Mouse (Mus musculus) hindbrain, embryonic 11.5 days (tissue): ENCODE data around the gene Ndufs1. TPM values are rescaled to one million over a fixed set of nuclear protein-coding genes. Genes with fewer than 3 reads are reported as not detected.
"Not testable (repeated sequence)": the region's sequence is repeated elsewhere in the genome, so short reads cannot be mapped to it uniquely, and the experiment has no call there.

Experiments used
- ATAC-seq: fragments of 200-750 bp; cut with Nextera tagmentation; 2 replicates; pipeline ENCODE4 v1.8.0; 2017; ENCODE audit warnings: mild to moderate bottlenecking, moderate TSS enrichment, moderate library complexity; ENCODE audit not compliant: low FRiP score
- DNase-seq: peaks from one replicate; pipeline ENCODE4 v3.0.0-alpha.2; 2015; ENCODE audit warnings: low spot score
- H3K27ac ChIP-seq: fragments of 300-500 bp; sonication (generic); 2 replicates; pipeline ENCODE4 v1.5.1; 2014; ENCODE audit warnings: mild to moderate bottlenecking, low read depth, low read length
- H3K27me3 ChIP-seq: fragments of 300-500 bp; sonication (generic); 2 replicates; pipeline ENCODE4 v1.6.1; 2014; ENCODE audit warnings: mild to moderate bottlenecking, low read length, moderate library complexity, mixed read lengths; ENCODE audit not compliant: control insufficient read depth, insufficient read depth
- H3K36me3 ChIP-seq: fragments of 300-500 bp; sonication (generic); 2 replicates; pipeline ENCODE4 v1.6.1; 2014; ENCODE audit warnings: mild to moderate bottlenecking, low read length, moderate library complexity, mixed read lengths; ENCODE audit not compliant: control insufficient read depth, insufficient read depth
- H3K4me1 ChIP-seq: fragments of 300-500 bp; sonication (generic); replicated peaks from 2 replicates; pipeline ENCODE4 v1.6.1; 2014; ENCODE audit warnings: low read length, mixed read lengths; ENCODE audit not compliant: control insufficient read depth, insufficient read depth
- H3K4me2 ChIP-seq: fragments of 300-500 bp; sonication (generic); replicated peaks from 2 replicates; pipeline ENCODE4 v1.6.1; 2014; ENCODE audit warnings: mild to moderate bottlenecking, low read depth, low read length
- H3K4me3 ChIP-seq: fragments of 300-500 bp; sonication (generic); 2 replicates; pipeline ENCODE4 v1.5.1; 2014; ENCODE audit warnings: low read depth, low read length
- H3K9ac ChIP-seq: fragments of 300-500 bp; sonication (generic); 2 replicates; pipeline ENCODE4 v1.6.1; 2014; ENCODE audit warnings: low read depth, low read length
- H3K9me3 ChIP-seq: fragments of 300-500 bp; sonication (generic); 2 replicates; pipeline ENCODE4 v1.6.1; 2016; ENCODE audit warnings: low read length; ENCODE audit not compliant: control insufficient read depth
- WGBS: fragments of 180-500 bp; shearing (Covaris S2); extraction: QIAGEN DNeasy Blood & Tissue Kit; methylation state at CpG from one replicate; pipeline ENCODE4 v1.1.7; 2014; 5-methylcytosine and 5-hydroxymethylcytosine counted together
- polyA plus RNA-seq: library from polyadenylated mRNA; unstranded; fragments of >200 nt; fragmentation: Nextera tagmentation; extraction: Ambion mirVana; gene quantifications from 2 replicates; pipeline ENCODE4 v1.2.1, GENCODE M21; 2014

Ndufs1 gene
- polyA plus RNA-seq, 1 experiment from 2014 or later, result 135 TPM

DNA sequence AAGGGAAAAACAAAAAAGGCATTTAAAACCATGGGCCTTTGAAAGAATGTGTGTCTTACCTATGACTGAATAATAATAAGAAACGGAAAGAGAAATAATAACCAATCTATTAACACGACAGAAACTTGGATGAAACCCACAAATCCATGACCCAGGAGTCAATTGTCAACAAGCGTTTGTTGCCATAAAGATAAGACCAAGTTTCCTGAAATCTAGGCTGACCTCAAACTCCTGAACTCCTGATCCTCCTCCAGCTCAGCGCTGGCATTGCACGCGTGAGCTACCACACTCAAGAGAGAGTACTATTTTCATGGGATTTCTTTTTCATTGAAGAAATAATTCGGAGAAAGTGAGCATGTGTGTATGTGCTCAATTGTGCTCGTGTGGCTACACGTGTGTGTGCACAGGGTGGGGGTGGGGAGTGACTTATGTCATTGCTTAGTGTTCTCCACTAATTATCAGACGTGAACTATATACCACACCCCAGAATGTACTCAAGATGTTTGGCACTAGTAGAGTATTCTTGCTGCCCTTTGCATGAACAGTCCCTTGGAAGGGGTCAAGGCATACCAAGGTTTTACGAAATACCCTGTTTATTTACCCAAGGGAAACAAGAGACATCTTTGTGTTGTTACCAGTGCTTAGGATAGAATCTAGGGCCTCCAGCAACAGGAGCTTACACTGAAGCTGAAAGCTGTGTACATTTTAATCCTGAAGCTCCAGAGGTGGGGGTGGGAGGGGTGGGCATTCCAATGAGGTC lies 15.9 kb upstream of the Ndufs1 start:
- no peak overlapping the region for H3K4me3 ChIP-seq
- no peak overlapping the region for H3K27ac ChIP-seq
- WGBS, result 86% methylated on average over 11 of the region's 11 CpGs
- no peaks in the 10 kb centered on the region for H3K27me3 ChIP-seq
- H3K4me1 ChIP-seq, result no peaks in the 10 kb centered on the region
- no peak for ATAC-seq
- DNase-seq, result no peak
- H3K9me3 ChIP-seq, result no peaks in the 10 kb centered on the region
- H3K36me3 ChIP-seq, result no peaks in the 10 kb centered on the region
- H3K4me2 ChIP-seq, result no peak overlapping the region
- no peak overlapping the region for H3K9ac ChIP-seq

DNA sequence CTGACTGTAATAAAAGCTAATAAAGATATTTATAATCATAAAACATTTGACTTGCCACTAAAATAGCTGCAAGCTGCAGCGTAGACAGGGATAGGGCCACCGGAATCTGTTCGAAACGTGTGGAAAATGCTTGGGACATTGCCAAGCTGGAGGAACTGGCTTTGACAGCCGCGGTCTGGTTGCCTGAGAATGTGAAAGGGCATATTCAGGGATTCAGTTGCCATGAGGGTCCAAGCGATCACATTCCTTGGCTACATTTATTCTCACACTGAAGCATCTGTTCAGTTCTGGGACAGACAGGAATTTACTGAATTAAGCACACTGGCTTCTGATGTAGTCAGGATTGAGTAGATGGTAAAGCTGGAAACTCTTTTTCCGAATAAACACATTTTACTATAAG lies 14.2 kb upstream of the Ndufs1 start:
- no peak overlapping the region for H3K9ac ChIP-seq
- no peak overlapping the region for H3K27ac ChIP-seq
- H3K36me3 ChIP-seq, result no peaks in the 10 kb centered on the region
- H3K4me2 ChIP-seq, result no peak overlapping the region
- DNase-seq (no peak), ATAC-seq (no peak)
- no peaks in the 10 kb centered on the region for H3K9me3 ChIP-seq
- no peak overlapping the region for H3K4me3 ChIP-seq
- no peaks in the 10 kb centered on the region for H3K4me1 ChIP-seq
- H3K27me3 ChIP-seq, result no peaks in the 10 kb centered on the region
- 85% methylated on average over 8 of the region's 8 CpGs for WGBS

DNA sequence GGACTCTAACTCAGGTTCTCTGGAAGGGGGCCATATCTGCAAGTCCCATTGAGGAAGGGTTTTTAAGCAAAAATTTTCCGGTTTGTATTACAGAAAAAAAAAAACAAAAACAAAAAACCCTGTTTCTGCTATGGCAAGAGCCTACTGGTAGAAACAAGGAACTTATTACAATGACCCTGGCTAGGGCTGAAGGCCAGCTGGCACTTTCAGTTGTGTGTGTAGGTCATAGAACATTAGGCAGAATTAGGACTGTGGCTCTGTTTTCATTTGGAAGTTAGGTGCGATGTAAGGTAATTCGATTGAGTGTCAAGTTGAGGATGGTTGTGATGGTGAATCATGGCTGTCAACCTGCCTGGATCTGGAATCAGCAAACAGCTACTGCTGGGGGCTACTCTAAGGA lies 11.9 kb upstream of the Ndufs1 start:
- WGBS, result 84% methylated on average over 3 of the region's 3 CpGs
- H3K27me3 ChIP-seq, result no peaks in the 10 kb centered on the region
- no peak for ATAC-seq

DNA sequence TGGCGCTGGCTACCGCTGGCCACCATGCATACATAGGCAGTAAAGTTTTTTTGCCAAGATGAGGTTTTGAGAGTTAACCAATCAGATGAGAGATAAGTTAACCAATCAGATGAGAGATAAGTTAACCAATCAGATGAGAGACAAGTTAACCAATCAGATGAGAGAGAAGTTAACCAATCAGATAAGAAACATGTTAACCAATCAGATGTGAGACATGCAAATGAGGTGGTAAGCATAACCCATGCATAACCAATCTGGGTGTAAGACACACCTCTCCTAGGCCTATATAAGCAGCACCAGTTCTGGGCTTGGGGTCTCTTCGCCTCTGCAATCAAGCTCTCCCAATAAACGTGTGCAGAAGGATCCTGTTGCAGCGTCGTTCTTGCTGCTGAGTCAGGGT lies 8.8 kb upstream of the Ndufs1 start:
- not testable (repeated sequence) for H3K27ac ChIP-seq, H3K4me2 ChIP-seq, ATAC-seq

More for the DNA sequence above, 11.9 kb upstream of the Ndufs1 start:
- H3K27ac ChIP-seq, result no peak overlapping the region
- H3K9me3 ChIP-seq, result no peaks in the 10 kb centered on the region
- no peak overlapping the region for H3K4me2 ChIP-seq
- no peaks in the 10 kb centered on the region for H3K4me1 ChIP-seq
- H3K4me3 ChIP-seq, result no peak overlapping the region
- no peak for DNase-seq
- no peak overlapping the region for H3K9ac ChIP-seq
- no peaks in the 10 kb centered on the region for H3K36me3 ChIP-seq

DNA sequence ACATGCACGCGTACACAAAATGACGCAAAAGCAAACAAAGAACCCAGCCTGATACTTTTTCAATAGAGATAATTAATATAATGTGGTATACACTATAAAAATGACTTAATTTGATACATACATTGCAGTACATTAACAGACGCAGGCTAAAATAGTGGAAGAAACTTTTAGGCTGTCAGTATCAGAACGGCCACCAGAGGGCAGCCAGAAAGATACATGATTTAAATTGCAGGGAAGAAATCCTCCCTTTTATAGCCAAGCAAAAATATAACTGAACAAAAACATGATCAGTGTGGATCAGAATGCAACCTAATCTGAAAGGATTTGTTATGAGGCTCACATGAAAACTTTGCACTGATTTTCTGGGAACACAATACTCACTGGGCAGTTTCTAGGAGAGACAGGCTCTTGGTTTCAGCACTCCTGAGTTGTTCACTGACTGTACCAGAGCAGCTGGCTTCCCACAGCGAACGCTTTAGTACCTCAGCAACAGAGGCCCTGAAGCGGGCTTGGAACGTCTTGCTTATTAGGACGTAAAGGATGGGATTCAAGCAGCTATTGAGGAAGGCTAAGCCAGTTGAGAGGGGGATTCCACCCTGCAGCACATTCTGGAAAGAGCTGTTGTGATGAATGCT lies 6.1 kb upstream of the Ndufs1 start:
- H3K27me3 ChIP-seq, result no peaks in the 10 kb centered on the region
- no peaks in the 10 kb centered on the region for H3K9me3 ChIP-seq
- no peak overlapping the region for H3K9ac ChIP-seq
- no peaks in the 10 kb centered on the region; the same call in 1 of the 2 replicates for H3K4me1 ChIP-seq
- WGBS, result 59% methylated on average over 10 of the region's 10 CpGs
- no peak overlapping the region for H3K27ac ChIP-seq
- ATAC-seq (no peak), DNase-seq (peak; percentile 74)
- H3K36me3 ChIP-seq, result no peaks in the 10 kb centered on the region
- no peak overlapping the region for H3K4me3 ChIP-seq
- H3K4me2 ChIP-seq, result no peak overlapping the region

More for the DNA sequence above, 8.8 kb upstream of the Ndufs1 start:
- H3K4me1 ChIP-seq, H3K27me3 ChIP-seq, DNase-seq, H3K9me3 ChIP-seq, H3K9ac ChIP-seq, H3K4me3 ChIP-seq, H3K36me3 ChIP-seq: not testable (repeated sequence)
- WGBS, result 95% methylated on average over 6 of the region's 6 CpGs

DNA sequence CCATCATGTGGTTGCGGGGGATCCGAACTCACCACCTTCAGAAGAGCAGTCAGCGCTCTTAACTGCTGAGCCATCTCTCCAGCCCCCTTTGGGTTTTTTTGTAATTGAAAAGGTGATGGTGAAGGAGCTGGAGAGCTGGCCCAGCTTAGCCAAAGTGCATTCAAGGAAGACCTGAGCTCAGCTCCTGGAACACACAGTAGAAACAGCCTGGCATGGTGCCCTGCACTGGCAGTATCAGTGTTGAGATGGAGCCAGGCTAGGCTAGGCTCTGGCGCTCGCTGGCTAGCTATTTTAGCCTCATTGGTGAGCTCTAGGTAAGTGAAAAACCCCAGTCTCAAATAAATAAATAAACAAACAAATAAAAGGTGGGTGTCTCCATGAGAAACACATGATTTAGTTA lies 5.6 kb upstream of the Ndufs1 start:
- ATAC-seq (no peak), DNase-seq (no peak)
- WGBS, result 91% methylated on average over 5 of the region's 5 CpGs
- Histone ChIP-seq H3K27ac (no peak overlapping the region), H3K9ac (no peak overlapping the region), H3K4me1 (no peaks in the 10 kb centered on the region; the same call in 1 of the 2 replicates), H3K9me3 (no peaks in the 10 kb centered on the region), H3K4me3 (no peak overlapping the region), H3K4me2 (no peak overlapping the region), H3K27me3 (no peaks in the 10 kb centered on the region), H3K36me3 (no peaks in the 10 kb centered on the region)

DNA sequence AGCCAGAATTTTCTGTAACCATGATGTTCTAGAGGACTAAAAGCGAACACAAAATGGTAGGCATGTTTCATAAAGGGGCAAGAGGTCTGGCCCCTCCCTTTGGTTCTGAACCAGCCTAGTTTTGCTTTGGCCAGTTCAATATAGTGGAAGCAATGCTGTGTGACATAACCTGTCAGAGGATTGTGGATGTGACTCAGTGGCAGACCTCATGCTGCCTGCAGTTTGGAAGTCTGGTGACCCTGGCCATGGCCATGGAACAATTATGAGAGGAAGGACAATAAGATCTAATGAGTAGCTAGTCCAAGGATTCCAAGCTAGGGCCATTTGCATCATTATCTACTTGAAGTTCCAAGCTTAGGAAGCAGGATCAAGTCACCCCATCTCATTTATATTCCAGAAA lies 4.8 kb upstream of the Ndufs1 start:
- peak; percentile 28; the same call in 1 of the 2 replicates for ATAC-seq
- H3K4me3 ChIP-seq, result no peak overlapping the region
- peak; percentile 16 for DNase-seq
- H3K9ac ChIP-seq, result no peak overlapping the region
- 95% methylated on average over 1 of the region's 1 CpGs for WGBS
- no peak overlapping the region for H3K27ac ChIP-seq
- no peaks in the 10 kb centered on the region for H3K9me3 ChIP-seq
- H3K36me3 ChIP-seq, result no peaks in the 10 kb centered on the region
- no peak overlapping the region for H3K4me2 ChIP-seq
- no peaks in the 10 kb centered on the region; the same call in 1 of the 2 replicates for H3K4me1 ChIP-seq
- H3K27me3 ChIP-seq, result no peaks in the 10 kb centered on the region

DNA sequence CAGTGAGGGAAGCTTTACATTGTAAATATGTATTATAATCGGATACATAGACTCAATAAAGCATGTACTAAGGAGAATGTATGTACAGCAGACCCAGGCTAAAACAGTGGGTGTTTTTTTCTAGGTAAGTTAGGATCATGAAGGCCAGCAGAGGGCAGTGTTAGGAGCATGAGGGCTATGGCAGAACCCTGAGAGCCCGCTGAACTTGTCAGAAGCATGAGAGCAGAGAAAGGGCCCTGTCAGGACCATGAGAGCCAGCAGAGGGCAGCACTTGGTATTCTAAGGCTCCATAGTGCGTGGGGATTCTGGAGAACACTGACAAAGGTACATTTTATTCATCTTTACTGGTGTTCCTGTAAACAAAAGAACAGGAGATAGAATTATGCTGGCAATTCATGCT lies 4.4 kb upstream of the Ndufs1 start:
- H3K4me2 ChIP-seq, result no peak overlapping the region
- peak overlapping the region; percentile 25; the same call in 1 of the 2 replicates for H3K27ac ChIP-seq
- H3K9me3 ChIP-seq, result no peaks in the 10 kb centered on the region
- ATAC-seq (peak; percentile 78), DNase-seq (peak; percentile 99)
- H3K27me3 ChIP-seq, result no peaks in the 10 kb centered on the region
- WGBS, result 10% methylated on average over 3 of the region's 3 CpGs
- H3K4me3 ChIP-seq, result no peak overlapping the region
- H3K4me1 ChIP-seq, result no peaks in the 10 kb centered on the region; the same call in 1 of the 2 replicates
- H3K36me3 ChIP-seq, result no peaks in the 10 kb centered on the region
- H3K9ac ChIP-seq, result no peak overlapping the region

DNA sequence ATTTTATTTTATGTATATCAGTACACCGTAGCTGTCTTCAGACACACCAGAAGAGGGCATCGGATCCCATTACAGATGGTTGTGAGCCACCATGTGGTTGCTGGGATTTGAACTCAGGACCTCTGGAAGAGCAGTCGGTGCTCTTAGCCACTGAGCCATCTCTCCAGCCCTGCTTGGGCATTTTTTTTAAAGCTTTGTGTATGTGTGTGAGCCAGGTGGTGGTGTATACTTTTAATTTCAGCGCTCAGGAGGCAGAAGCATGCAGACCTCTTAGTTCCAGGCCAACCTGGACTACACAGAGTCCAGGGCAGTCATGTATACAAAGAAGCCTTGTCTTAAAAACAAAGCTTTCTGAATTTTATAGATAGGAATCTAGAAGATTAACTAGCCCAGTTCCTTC lies 3.9 kb upstream of the Ndufs1 start:
- H3K9me3 ChIP-seq, H3K27me3 ChIP-seq, H3K4me3 ChIP-seq, H3K9ac ChIP-seq, H3K4me1 ChIP-seq, H3K4me2 ChIP-seq, H3K36me3 ChIP-seq: not testable (repeated sequence)
- DNase-seq (peak; percentile 15), ATAC-seq (peak; percentile 26; the same call in 1 of the 2 replicates)
- H3K27ac ChIP-seq, result peak overlapping the region; percentile 25; the same call in 1 of the 2 replicates
- 72% methylated on average over 4 of the region's 4 CpGs for WGBS
